Mouse (Mus musculus): Measurements from ENCODE around the gene Sec14l1.
A peak's percentile ranks its signal among the peaks of the same experiment; 100 is the strongest.
"Not testable (repeated sequence)": the region's sequence is repeated elsewhere in the genome, so short reads cannot be mapped to it uniquely, and the experiment has no call there.

The Sec14l1 gene

DNA sequence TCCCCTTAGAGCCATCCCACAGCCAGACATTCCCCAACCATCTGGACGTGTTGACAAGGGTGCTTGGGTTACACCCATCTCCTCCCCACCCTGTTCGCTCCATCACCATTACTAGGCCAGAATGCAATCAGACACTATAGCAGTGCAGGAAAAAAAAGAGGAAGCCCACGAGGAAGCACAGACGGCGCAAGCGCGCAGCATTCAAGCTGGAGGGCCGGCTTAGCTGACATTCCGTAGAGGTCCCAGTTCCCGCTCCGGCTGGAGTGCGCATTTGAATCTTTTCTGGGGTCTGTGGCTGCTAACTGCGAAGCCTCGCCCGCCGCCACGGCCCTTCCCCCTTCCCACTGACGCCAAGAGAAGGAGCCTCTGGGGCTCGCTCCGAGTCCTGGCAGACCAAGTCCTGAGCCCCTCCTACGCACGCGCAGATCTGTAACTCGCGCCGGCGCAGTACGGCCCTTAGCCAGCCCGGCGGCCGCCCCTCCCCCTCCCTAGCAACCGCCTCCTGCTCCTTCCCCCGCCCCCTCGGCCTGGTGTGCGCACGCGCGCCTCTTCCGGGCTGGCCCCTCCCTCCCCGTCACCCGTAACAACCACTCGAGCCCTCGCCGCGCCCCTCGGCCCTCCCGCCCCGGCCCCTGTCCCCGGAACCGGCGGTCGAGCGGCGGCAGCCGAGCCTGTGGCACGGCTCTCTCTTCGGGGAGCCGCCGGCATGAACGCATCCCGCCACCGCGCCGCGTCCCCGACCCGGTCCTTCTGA is at the start of gene Sec14l1:
Sec14l1 (plus strand) TSS at position 577 of the 754 bp plus-strand sequence.
- DNase-seq (ENCODE audit: low spot score) = peak; percentile 99

DNA sequence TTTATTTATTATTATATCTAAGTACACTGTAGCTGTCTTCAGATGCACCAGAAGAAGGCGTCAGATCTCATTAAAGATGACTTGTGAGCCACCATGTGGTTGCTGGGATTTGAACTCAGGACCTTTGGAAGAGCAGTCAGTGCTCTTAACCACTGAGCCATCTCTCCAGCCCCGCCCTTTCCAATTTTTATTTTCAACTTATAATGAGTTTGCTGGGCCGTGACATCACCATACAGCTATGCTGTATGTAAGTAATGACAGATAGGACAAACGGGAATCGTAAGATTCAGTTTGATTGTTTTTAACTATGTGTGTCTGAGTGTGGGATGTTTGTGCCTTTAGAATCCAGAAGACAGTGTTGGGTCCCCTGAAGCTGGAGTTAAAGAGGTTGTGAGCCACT is 49.4 kb upstream of the Sec14l1 start:
- DNase-seq (ENCODE audit: low spot score) = not testable (repeated sequence)

DNA sequence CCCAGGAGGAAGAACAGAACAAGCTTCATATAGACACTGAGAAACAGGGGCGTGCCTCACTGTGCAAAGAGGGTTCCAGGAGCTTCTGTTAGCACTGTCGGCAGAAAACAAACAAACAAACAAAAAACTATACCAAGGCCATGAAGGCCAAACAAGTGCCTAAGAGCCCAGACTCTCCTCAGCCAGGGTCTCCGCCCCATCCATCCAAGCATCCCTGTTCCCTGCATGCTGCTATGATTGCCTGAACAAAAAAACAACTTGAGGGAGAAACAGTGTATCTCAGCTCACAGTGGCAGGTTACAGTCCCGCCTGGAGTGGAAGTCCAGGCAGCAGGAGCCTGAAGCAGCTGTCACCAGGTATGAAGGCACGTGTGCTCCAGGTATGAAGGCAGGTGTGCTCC is 48.2 kb upstream of the Sec14l1 start:
- DNase-seq (ENCODE audit: low spot score) = no peak

DNA sequence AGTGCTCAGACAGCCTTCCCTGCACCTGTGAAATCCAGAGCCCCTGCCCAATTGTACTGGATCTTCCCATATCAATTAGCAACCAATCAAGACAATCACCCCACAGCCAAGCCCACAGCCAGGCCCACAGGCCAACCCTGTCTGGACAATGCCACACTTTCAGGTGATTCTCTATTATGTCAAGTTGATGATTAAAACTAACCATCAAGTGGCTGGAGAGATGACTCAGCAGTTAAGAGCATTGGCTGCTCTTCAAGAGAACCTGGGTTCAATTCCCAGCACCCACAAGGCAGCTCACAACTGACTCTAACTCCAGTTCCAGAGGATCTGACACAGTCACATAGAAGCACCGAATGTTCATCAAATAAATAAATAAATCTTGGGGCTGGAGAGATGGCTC is 46.6 kb upstream of the Sec14l1 start:
- no peak for DNase-seq (ENCODE audit: low spot score)

DNA sequence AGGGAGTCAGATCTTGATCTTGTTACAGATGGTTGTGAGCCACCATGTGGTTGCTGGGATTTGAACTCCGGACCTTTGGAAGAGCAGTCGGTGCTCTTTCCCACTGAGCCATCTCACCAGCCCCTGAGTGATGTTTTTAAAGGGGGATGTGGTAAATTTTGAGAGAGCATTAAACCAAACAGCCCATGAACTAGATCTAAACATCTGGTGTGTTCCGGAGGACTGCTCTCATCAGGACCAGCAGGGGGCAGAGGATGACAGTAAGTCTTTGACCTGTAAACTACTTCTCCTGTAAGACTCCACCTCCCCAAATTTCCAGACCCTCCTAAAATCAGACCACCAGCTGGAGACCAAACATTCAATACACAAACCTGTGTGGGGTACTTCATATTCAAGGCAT is 45.9 kb upstream of the Sec14l1 start:
- DNase-seq (ENCODE audit: low spot score) = no peak

DNA sequence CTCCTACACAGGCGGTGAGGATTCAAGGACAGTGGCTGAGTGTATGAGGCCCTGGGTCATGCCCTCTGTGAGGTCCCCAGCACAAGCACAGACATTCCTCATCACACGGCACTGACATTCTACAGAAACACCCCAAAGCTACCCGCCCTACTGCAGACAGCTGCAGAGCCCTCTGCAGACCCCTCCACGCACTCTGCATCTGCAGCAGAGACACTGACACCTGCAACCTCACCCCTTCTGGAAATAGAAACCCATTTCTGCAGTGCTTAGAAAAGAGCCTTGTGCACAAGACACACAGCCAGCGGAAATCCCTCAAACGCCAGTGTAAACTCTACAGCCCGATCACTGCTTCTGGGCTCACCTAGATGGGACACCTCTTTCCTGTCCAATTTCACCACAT is 44.3 kb upstream of the Sec14l1 start:
- no peak for DNase-seq (ENCODE audit: low spot score)

DNA sequence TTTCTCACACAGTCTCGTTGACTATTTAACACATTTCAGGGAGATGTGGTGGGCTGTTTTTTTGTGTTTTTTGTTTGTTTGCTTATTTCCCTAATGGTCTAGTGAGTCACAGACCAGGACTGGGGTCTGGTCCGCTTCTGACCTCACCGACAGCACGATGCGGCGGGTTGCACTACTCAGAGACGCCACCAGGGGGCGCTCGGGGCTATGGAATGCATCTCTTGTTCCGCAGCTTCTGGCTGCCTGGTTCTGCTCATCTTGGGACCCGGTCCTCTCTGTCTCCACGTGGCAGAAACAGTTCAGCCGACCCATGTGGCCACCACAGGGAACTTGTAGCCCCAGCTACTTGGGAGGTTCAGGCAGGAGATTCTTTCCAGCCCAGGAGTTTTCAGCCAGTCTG is 42.8 kb upstream of the Sec14l1 start:
- peak; percentile 84 for DNase-seq (ENCODE audit: low spot score)

DNA sequence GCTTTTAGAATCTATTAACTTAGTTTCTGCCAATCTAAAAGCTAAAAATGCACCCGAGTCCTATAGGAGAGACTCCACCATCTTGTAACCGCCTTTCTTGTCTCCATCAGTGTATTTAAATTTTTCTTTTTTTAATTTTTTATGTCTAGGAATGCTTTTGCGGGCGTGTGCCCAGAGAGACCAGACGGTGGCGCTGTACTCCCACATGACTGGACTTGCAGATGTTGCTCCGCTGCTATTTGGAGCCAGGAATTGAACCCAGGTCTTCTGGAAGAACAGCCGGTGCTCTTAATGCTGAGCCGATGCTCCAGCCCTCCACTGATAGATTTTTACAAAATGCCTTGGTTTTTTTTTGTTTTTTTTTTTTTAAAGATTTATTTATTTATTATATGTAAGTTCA is 41.5 kb upstream of the Sec14l1 start:
- DNase-seq (ENCODE audit: low spot score) = no peak

DNA sequence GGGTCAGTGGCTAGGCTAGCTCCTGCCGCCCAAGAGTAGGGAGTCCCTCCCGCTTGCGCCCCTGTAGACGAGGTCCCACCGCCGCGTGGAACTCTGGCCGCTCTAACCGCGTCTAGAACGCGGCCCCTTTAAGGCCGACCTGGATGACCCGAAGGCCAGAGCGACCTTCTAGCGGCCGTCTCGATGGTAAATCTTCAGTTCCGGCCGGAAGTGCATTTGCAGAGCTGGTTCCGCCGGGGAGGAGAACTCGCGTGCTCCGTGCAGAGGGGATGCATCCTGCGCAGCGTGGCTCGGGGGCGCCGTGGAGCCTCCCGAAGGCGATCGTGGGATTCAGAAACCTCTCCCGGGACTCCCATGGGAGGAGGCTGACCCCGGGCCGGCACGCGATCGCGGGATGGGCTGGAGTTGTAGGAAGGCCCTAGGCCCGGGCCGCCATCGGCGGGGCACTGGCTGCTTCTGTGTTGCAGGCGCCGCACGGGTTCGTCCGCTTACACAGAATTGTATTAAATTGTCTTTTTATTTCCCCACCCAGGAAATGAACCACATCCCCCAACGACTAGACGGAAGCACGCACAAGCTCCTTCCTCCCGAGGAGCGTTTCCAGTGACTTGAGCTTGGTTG is 38.3 kb upstream of the Sec14l1 start:
- DNase-seq (ENCODE audit: low spot score) = peak; percentile 87

DNA sequence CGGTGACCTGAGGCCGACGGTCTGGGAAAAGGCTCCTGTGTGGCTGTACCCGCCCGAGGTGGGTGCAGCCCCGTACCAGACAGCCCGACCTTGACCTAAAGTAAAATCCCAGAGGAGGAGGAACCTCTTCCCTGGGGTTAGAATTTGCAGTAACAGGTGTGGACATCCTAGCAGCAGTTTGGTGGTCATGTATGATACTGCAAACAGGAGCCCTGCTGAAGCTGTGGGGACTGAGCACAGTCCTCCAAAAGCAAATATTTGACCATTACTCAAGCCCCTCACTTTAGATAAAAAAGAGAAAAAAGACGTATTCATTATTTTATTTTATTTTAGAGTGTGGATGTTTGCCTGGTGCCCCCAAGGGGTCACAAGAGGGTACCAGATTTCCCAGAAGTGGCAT is 37.7 kb upstream of the Sec14l1 start:
- DNase-seq (ENCODE audit: low spot score) = no peak

DNA sequence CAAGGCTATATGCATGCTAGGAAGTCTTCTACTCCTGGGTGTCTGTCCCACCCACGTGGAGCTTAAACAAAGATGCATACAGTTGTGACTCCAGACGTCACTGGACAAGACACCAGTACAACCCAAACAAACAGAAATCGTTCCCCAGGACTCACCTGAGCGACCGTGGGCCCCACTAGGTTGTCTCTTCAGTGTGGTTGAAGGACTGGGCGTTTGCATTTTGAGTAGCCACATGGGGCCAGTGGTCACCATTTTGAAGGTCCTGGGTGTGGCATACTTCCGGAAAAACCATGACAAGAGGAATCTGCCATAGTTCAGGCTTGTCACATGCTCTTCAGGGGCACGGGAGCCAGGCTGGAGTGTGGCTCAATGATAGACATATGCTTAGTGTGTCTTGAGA is 37.1 kb upstream of the Sec14l1 start:
- no peak for DNase-seq (ENCODE audit: low spot score)

DNA sequence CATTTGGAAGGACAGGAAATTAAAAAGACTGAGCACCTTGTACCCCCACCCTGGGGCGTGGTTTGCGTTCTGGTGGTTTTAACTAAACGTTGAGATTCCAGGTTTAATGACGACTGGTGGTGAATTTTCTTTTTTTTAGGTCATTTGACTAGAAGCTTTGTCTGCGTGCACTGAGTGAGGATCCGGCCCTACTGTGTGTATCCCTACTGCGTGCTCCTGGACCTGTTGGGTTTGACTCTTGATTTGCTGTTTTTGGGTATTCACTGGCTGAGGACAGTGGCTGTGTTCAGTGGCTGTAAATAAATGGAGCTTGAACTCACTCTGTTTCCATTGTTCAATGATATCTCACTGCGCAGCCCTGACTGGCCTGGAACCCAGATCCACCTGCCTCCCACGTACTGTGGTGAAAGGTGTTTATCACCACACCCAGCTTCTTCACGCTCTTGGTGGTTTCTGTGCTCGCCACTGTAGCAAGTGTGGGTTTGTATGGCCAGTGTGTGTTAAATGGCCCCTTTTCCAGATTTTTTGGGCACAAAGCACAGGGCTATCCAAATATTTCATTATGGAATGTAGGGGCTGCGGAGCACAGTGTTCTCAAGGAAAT is 36.2 kb upstream of the Sec14l1 start:
- DNase-seq (ENCODE audit: low spot score) = no peak

DNA sequence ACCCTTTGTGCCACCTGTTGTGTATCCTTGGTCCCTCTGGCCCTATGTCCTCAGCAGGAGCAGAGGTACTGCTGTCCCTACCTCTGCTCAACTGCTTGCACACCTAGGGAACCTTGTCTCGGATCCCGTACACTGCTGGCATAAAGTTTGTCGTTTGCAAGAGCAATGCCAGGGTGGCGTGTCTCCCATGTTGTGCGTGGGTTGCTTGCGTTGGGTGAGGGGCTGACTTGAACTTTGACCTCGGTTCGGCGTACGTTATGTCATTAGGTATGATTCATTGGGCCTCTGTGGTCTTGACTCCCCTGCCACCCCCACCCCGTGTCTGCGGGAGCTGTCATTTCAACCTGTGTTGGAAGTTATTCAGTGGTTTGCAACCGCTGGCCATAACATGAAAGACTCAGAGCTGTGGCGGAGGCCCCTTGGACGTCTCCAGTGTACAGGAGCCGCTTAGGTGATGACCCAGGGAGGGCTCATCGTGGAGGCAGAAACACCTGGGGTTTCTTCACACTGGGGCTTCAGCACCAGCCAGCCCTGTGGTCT is 35.2 kb upstream of the Sec14l1 start:
- no peak for DNase-seq (ENCODE audit: low spot score)

DNA sequence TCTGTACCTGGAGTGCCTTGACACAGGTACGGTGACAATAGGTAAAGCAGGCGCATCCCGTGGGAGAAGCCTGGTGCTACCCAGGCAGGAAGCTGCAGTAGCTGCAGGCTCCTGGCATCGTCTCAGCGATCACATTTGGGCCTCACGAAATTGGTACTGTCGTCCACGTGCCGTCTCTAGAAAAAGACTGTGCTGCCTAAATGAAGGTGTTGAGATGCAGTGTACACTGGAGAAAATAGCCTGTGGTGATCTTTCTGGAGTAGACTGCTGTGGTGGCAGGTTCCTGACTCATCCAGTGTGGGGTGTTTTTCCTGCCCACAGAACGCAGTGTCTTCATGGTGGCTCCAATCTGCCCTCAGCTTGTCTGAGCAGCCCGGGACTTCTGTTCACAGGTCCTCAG is 34.8 kb upstream of the Sec14l1 start:
- no peak for DNase-seq (ENCODE audit: low spot score)

DNA sequence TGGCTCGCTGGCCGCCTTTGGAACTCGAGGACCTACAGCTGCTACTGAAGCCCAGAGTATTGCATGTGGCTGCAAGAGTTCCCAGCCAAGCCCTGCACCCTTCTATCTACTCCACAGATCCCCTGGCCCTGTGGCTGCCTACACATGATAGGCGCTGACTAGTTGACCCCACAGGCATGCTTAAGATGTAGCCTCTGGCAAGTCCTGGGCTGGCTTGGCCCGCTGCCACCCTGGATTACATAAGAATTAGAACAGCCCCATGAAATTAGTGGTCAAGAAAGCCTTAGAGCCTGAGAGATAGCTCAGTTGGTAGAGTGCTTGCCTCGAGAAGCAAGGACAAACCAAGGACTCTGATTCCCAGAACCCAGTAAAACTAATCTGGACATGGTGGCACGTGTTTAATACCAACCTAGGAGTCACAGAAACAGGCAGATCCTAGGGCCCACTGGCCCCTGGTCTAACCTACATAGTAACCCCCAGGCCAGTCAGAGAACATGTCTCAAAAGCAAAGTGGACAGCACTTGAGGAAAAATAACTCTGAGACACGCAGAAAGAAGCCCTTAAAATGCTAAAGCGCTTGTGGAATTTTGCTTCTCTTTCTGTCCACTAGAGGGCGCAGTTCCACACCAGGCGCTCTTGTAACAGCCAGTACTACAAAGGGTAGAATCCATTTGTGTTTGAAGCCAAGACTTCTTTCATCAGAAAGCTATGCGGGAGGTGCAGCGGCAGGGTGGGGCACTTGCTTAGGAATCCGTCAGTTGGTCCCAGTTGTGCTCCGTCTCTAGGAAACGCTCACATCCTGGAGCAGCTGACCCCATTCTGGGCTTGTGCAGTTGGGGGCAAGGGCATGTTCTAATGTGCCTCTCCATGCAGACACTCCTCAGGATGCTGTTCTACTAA is 33.6 kb upstream of the Sec14l1 start:
- DNase-seq (ENCODE audit: low spot score) = peak; percentile 84

DNA sequence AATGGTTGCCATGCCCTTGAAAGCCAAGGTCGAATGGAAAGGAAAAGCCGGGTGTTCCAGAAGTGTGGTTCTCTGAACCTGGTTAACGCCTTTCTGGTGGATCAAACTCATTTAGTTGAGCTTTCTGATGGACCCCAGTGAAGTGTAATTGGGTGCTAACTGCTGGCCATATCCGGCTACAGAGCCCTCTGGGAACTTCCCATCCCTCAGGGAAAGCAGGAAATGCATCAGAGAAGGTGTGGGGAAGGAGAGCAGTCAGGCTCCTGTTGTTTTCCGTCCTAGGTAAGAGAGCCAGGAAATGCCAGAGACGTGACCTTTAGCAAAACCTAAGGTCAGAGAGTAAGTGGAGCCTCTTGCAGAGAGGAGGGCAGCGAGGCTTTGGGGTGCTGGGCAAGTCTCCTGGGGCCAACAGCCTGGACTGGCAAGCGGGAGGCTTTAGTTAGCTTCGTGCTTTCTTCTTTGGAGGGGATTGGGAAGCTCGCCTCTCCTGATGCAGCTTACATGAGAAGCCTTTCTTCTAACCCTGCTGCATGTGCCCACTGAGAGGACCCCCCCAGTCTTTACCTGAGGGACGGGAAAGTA is 32.5 kb upstream of the Sec14l1 start:
- DNase-seq (ENCODE audit: low spot score) = no peak

DNA sequence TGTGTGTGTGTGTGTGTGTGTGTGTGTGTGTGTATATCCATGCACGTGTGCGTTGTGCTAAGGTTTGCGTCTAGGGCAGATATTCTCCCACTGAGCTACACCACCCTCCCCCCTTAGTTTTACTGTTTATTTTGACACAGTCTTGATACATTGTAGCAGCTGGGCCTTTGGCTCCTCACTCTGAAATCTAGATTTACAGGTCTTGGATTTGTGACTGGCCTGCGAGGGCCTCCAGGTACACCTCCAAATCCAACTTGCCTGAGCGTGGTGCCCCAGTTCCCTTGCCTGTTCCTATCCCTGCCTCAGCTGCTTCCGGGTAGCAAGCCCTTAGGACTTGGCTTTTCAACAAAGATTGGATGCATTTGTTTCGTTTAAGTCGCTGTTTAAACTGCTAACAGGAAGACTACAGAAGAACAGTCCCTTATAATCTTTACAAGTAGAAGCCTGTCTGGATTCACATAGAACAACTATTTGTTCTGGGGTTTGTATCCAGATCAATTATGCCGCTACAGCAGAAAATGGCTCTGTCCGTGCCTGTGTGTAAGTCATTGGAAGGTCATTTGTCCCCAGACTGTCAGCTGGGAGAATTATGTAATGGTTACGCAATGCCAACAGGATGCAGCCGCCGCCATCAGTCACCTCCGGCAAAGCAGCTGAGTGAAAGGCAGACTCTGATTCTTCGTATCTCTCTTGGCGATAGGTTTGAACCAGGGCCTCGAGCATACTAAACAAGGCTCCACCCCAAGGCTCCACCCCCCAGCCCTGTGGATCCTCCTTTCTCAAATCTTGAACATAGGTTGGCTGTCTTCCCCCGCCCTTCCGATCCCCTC is 31.7 kb upstream of the Sec14l1 start:
- DNase-seq (ENCODE audit: low spot score) = peak; percentile 39

DNA sequence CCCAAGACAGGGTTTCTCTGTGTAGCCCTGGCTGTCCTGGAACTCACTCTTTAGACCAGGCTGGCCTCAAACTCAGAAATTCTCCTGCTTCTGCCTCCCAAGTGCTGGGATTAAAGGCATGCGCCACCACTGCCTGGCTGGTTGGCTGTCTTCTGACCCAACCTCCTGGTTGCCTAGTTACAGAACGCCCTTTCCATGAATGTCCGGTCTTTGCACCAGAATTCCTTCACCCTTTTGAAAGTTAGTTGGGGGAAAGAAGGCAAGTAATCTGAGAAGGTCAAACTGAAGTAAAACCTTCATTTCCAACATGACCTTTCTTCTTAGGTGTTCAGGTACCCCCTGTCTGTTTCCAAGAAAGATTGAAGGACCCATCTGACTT is 31.1 kb upstream of the Sec14l1 start:
- DNase-seq (ENCODE audit: low spot score) = not testable (repeated sequence)

DNA sequence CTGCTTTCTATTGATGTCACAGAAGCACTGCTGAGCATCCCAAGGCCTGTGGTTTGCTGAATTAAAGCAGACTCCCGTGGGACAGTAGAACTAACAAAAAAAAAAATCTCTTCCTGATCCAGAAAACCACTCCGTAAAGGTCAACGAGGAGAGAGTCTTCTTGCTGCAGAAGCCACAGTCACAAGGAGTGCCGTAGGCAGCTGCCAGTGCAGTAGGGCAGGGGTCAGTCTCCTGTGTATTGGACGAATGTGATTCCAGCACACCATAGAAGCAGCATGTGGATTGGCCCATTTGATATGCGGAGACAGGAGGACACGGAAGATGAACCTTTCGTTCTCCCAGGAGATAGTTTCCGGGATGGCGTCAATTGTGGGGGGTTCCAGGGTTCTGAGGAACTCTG is 28.8 kb upstream of the Sec14l1 start:
- no peak for DNase-seq (ENCODE audit: low spot score)

DNA sequence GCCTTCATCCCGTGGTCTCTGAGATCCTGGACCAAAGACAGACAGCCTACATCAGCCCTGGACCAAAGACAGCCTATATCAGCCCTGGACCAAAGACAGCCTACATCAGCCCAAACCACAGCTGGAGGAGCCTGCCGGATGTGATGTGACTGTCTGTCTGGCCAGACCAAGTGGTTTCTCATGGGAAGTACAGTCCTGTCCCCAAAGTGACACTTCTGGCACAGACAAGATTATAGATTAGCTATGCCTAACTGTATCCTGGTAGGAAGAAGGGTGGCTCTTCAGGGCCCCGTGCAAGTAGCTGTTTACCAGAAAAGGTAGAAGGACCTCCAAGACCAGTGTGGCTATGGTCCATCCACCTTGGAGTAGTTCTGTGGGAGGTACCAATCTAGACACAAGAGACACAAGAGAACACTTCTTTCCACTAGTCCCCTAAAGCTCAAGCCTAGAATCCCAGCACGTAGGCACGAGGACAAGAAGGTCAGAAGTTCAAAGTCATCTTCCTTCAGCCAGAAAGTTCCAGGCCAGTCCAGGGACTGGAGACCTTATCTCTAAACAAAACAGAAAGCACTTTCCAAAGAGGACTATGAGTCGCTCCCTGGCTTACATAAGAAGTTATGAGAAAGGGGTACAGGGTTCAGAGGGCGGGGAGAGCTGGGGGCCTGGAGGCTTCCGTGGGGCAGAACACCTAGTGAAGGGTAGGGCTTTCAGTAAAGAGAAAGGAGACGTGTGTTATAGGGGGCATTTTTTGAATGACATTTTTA is 27.8 kb upstream of the Sec14l1 start:
- DNase-seq (ENCODE audit: low spot score) = no peak

All from urinary bladder, postnatal 14 days (tissue).